Mouse (Mus musculus) gastrocnemius, postnatal 4 days (tissue): ENCODE results near the gene Pgghg. TPM values are rescaled to one million over a fixed set of nuclear protein-coding genes. Genes with fewer than 3 reads are reported as not detected.

Experiments
- DNase-seq, 2 experiments: peaks; one replicate each; pipeline ENCODE4 v3.0.0; 2021 to 2022; ENCODE audit warnings: low spot score in 2 of 2, mixed read lengths in 2 of 2
- total RNA-seq, 2 experiments: library from RNA; stranded (reverse); gene quantifications; 2 replicates each; pipeline ENCODE4 v1.2.3; 2021

The Pgghg gene
- total RNA-seq, 2 experiments from 2014 or later, result 15.8 to 16.6 TPM

DNA sequence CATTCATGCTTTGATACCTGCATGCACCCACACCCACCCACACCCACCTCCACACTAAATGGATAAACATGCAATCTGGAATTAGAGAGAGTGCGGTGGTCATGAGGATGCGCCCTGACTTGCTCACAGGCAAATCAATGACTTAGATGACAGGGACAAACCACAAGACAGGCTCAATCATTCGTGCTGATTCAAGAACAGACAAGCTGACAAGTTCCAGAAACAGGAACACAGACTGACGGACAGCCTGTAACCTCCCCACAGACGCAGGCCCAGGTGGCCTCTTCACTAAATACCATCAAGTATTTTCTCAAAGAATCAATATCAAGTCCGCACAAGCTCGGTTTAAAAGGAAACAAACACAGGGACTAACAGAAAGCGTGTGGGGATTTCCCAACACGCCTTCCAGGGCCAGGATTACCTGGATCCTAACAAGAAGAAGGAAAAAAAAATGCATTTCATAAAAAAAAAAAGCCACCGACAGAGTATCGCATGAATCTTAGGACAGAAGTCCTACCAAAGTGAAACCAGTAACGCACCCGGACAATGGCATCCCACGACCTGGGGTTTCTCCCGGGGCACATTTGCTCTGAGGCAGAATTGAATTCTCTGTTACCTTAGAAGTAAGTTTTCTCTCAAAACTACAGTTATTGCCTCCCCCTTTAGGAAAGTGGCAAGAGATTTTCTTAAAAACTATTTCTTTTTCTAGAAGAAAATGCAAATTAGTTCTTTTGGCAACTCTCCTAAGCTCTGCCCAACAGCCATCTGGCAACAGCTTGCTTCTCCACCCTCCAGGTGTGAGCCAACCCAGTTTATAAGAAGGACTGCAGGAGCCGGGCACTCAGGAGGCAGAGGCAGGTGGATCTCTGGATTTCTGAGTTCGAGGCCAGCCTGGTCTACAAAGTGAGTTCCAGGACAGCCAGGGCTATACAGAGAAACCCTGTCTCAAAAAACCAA lies 46.3 kb downstream of the Pgghg start:
- no peak for DNase-seq

- DNase-seq, result no peak
Observed at GRCm38 (mm10) chr7:140989022-140989421, 47.8 kb downstream of the Pgghg start.

- DNase-seq, result no peak
Observed at GRCm38 (mm10) chr7:140990185-140990584, 49.0 kb downstream of the Pgghg start.

DNA sequence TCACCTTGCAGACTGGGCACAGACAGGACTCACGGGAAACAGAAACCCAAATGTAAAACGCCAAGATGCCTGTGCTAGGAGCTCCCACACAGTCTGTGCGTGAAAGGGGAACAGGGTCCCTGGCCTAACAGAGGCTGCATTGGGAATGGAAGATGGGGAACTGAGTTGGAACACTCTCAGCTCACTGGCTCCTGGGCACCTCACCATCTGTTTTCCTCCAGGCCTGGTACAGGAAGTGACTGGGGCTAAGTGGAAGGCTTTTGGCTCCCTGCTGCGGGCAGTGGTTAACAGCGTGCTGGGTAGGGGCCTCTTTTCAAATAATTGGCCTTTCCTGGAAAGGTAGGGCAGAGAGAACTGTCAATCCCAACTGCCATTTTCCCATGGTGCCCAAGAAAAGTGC lies 49.4 kb downstream of the Pgghg start:
- DNase-seq, result no peak

DNA sequence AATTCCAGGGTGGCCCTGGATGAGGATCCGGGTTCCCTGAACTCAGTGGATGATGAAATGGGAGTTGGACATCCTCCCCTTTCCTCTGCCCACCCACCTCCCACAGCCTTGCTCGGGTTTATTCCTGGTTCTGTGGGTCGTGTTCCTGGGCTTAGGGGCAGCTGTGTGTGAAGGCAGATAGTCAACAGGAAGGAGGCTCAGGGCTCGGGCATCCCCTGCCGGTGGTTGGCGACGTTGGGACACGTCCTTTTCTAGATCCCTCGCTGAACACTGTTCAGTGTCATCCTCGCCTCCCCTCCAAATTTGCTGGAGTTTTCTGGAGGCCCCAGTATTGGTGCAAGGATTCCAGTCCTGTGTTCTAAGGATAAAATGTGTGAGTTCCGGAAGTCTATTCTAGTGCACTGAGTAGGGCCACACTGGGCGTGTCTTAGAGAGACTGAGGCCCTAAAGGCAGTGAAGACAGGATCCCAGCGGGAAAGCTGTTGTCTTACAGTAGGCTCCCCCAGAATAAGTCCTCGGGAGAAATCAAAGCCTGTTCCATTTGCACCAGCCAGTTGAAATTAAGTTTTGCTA lies 50.0 kb downstream of the Pgghg start:
- DNase-seq, result no peak

Other genes with a start within 250 kb of the Pgghg start
- gene Olfr541, start 244.1 kb upstream of the Pgghg start, total RNA-seq, result not detected
- 1 to 10 TPM in 1 of 2 experiments, under 1 TPM in 1; 0.54 to 3.6 TPM for gene Cyp2e1, start 177.7 kb upstream of the Pgghg start, total RNA-seq
- gene Syce1, start 153.5 kb upstream of the Pgghg start, total RNA-seq, result not detected
- gene Zfp941, start 119.2 kb upstream of the Pgghg start, total RNA-seq, result under 1 TPM in 1 of 2 experiments, not detected in 1; 0.07 TPM
- under 1 TPM in 1 of 2 experiments, not detected in 1; 0.44 TPM for gene Urah, start 106.4 kb upstream of the Pgghg start, total RNA-seq
- not detected for gene Scgb1c1, start 95.8 kb upstream of the Pgghg start, total RNA-seq
- gene Odf3, start 93.6 kb upstream of the Pgghg start, total RNA-seq, result not detected
- not detected for gene Gm45785, start 85.1 kb upstream of the Pgghg start, total RNA-seq
- 10 to 100 TPM; 35.4 to 40.9 TPM for gene Ric8a, start 84.4 kb upstream of the Pgghg start, total RNA-seq
- gene Bet1l, start 83.8 kb upstream of the Pgghg start, total RNA-seq, result 10 to 100 TPM; 23.7 to 24.5 TPM
- 100 to 1,000 TPM; 120 to 129 TPM for gene Psmd13, start 59.4 kb upstream of the Pgghg start, total RNA-seq
- 10 to 100 TPM; 16.4 to 18.9 TPM for gene Sirt3, start 59.1 kb upstream of the Pgghg start, total RNA-seq
- gene Cox8b, start 40.9 kb upstream of the Pgghg start, total RNA-seq, result 100 to 1,000 TPM; 754 to 792 TPM
- gene Nlrp6, start 20.5 kb upstream of the Pgghg start, total RNA-seq, result under 1 TPM in 1 of 2 experiments, not detected in 1; 0.08 TPM
- gene Ifitm5, start 8.9 kb downstream of the Pgghg start, total RNA-seq, result 1 to 10 TPM; 2.0 to 2.4 TPM
- not detected for gene Gm45717, start 14.5 kb downstream of the Pgghg start, total RNA-seq
- gene Ifitm2, start 14.6 kb downstream of the Pgghg start, total RNA-seq, result 100 to 1,000 TPM; 238 to 274 TPM
- 1 to 10 TPM; 4.9 to 8.2 TPM for gene Ifitm1, start 25.8 kb downstream of the Pgghg start, total RNA-seq
- gene Ifitm3, start 69.4 kb downstream of the Pgghg start, total RNA-seq, result 10 to 100 TPM; 75.0 to 79.2 TPM
- gene Ifitm6, start 76.5 kb downstream of the Pgghg start, total RNA-seq, result 1 to 10 TPM in 1 of 2 experiments, not detected in 1; 1.2 TPM
- gene Gm17387, start 87.7 kb downstream of the Pgghg start, total RNA-seq, result not detected
- under 1 TPM; 0.22 to 0.62 TPM for gene B4galnt4, start 119.7 kb downstream of the Pgghg start, total RNA-seq
- under 1 TPM; 0.25 to 0.54 TPM for gene Pkp3, start 136.8 kb downstream of the Pgghg start, total RNA-seq
- 1 to 10 TPM; 2.9 to 3.7 TPM for gene Sigirr, start 159.2 kb downstream of the Pgghg start, total RNA-seq
- gene Ano9, start 176.4 kb downstream of the Pgghg start, total RNA-seq, result not detected
- gene Ptdss2, start 181.0 kb downstream of the Pgghg start, total RNA-seq, result 10 to 100 TPM; 22.6 to 29.0 TPM
- 10 to 100 TPM; 64.5 to 79.3 TPM for gene Rnh1, start 231.5 kb downstream of the Pgghg start, total RNA-seq